Mouse (Mus musculus): ENCODE results near the gene Gm6370.
"Not testable (repeated sequence)": the region's sequence is repeated elsewhere in the genome, so short reads cannot be mapped to it uniquely, and the experiment has no call there.

Gene Gm6370

GRCm38 (mm10) chr5:146491063-146491462, at the start of gene Gm6370:
Gm6370 (plus strand) TSS chr5:146491363.
- not testable (repeated sequence) for DNase-seq (ENCODE audit: low spot score)

- DNase-seq (ENCODE audit: low spot score) = no peak
These were observed 48.4 kb upstream of the Gm6370 start for GRCm38 (mm10) chr5:146442767-146443166.

- no peak for DNase-seq (ENCODE audit: low spot score)
These were observed 44.5 kb upstream of the Gm6370 start for GRCm38 (mm10) chr5:146446633-146447032.

GRCm38 (mm10) chr5:146451592-146452254, 39.4 kb upstream of the Gm6370 start:
- DNase-seq (ENCODE audit: low spot score) = no peak

GRCm38 (mm10) chr5:146453556-146453955, 37.6 kb upstream of the Gm6370 start:
- no peak for DNase-seq (ENCODE audit: low spot score)

- no peak for DNase-seq (ENCODE audit: low spot score)
These were observed 29.6 kb upstream of the Gm6370 start for GRCm38 (mm10) chr5:146461612-146462011.

GRCm38 (mm10) chr5:146466663-146467062, 24.5 kb upstream of the Gm6370 start:
- no peak for DNase-seq (ENCODE audit: low spot score)

- DNase-seq (ENCODE audit: low spot score) = no peak
These were observed 22.9 kb upstream of the Gm6370 start for GRCm38 (mm10) chr5:146468311-146468710.

GRCm38 (mm10) chr5:146470821-146471220, 20.3 kb upstream of the Gm6370 start:
- no peak for DNase-seq (ENCODE audit: low spot score)

GRCm38 (mm10) chr5:146471311-146471710, 19.9 kb upstream of the Gm6370 start:
- DNase-seq (ENCODE audit: low spot score) = no peak

- no peak for DNase-seq (ENCODE audit: low spot score)
These were observed 19.3 kb upstream of the Gm6370 start for GRCm38 (mm10) chr5:146471821-146472220.

- DNase-seq (ENCODE audit: low spot score) = not testable (repeated sequence)
These were observed 11.6 kb upstream of the Gm6370 start for GRCm38 (mm10) chr5:146479564-146479963.

GRCm38 (mm10) chr5:146481665-146482064, 9.5 kb upstream of the Gm6370 start, which contains the start of gene Gm6408:
Gm6408 (plus strand) TSS chr5:146481965.
- DNase-seq (ENCODE audit: low spot score) = not testable (repeated sequence)

GRCm38 (mm10) chr5:146488959-146489358, 2.2 kb upstream of the Gm6370 start:
- DNase-seq (ENCODE audit: low spot score) = not testable (repeated sequence)

GRCm38 (mm10) chr5:146502099-146502498, 10.9 kb downstream of the Gm6370 start, which contains the start of gene 4930449I24Rik:
4930449I24Rik (plus strand) TSS chr5:146502399.
- not testable (repeated sequence) for DNase-seq (ENCODE audit: low spot score)

GRCm38 (mm10) chr5:146513823-146514222, 22.7 kb downstream of the Gm6370 start, which contains the start of gene Gm3402:
Gm3402 (plus strand) TSS chr5:146514123.
- DNase-seq (ENCODE audit: low spot score) = not testable (repeated sequence)

- not testable (repeated sequence) for DNase-seq (ENCODE audit: low spot score)
These were observed 34.3 kb downstream of the Gm6370 start, which contains the start of gene Gm3404 for GRCm38 (mm10) chr5:146525501-146525900. Gm3404 (plus strand) TSS chr5:146525801.

GRCm38 (mm10) chr5:146537347-146537746, 46.2 kb downstream of the Gm6370 start, which contains the start of gene Gm3409:
Gm3409 (plus strand) TSS chr5:146537647.
- not testable (repeated sequence) for DNase-seq (ENCODE audit: low spot score)

All from T-cell, adult 2 months (primary cell).